Comparison of ENCODE assay signal across 14 mouse cellular contexts in genomic region chr12:68346517-68347099, GRCm38 (mm10).
"Had no signal": no experiment of that assay in that cellular context is flagged by ENCODE, and none has a peak within 500 bp of the region (broad histone marks: within the 10 kb centered on the region; RNA-seq: fewer than 3 reads in every experiment).

No protein-coding gene starts in this region.

- H3K27me3 ChIP-seq: limb, embryonic 15.5 days; liver, embryonic 12.5 days had no signal

- H3K9me3 ChIP-seq: limb, embryonic 15.5 days; liver, embryonic 12.5 days had no signal

- H3K4me3 ChIP-seq: limb, embryonic 15.5 days; liver, embryonic 12.5 days had no signal

- H3K4me2 ChIP-seq: limb, embryonic 15.5 days; liver, embryonic 12.5 days; lung, embryonic 14.5 days; midbrain, embryonic 11.5 days had no signal

- H3K27ac ChIP-seq: limb, embryonic 15.5 days; liver, embryonic 12.5 days had no signal

- ATAC-seq: intestine, postnatal 0 days; liver, embryonic 12.5 days; midbrain, embryonic 16.5 days had no signal

- H3K4me1 ChIP-seq: limb, embryonic 15.5 days; liver, embryonic 12.5 days had no signal

- H3K9ac ChIP-seq: limb, embryonic 15.5 days; liver, embryonic 12.5 days; lung, embryonic 14.5 days had no signal

- DNase-seq: kidney, adult 8-10 months; kidney, postnatal 25 days; layer of hippocampus, postnatal 36 days; lung, embryonic 14.5 days; lung, postnatal 10 days; lung, postnatal 4 days; right cerebral cortex, adult 18-20 months; right cerebral cortex, postnatal 25 days; thymus, postnatal 36 days had no signal

- H3K36me3 ChIP-seq: limb, embryonic 15.5 days; liver, embryonic 12.5 days had no signal
